Mouse (Mus musculus): ENCODE data around the gene Ctsd.

- no peak for TF ChIP-seq CTCF (IDR thresholded peaks at IDR 0.05; ENCODE audit: control insufficient read depth, insufficient read depth, insufficient replicate concordance, low read depth, low read length)
- TF ChIP-seq POLR2A (IDR thresholded peaks at IDR 0.05; ENCODE audit: control insufficient read depth, low read depth, low read length): no peak
Measured at GRCm38 (mm10) chr7:142396611-142397010, 8.8 kb upstream of the Ctsd start.

All from testis, adult 2 months (tissue).